Mouse (Mus musculus): ENCODE measurements around the gene Uvrag.

The Uvrag gene

DNA sequence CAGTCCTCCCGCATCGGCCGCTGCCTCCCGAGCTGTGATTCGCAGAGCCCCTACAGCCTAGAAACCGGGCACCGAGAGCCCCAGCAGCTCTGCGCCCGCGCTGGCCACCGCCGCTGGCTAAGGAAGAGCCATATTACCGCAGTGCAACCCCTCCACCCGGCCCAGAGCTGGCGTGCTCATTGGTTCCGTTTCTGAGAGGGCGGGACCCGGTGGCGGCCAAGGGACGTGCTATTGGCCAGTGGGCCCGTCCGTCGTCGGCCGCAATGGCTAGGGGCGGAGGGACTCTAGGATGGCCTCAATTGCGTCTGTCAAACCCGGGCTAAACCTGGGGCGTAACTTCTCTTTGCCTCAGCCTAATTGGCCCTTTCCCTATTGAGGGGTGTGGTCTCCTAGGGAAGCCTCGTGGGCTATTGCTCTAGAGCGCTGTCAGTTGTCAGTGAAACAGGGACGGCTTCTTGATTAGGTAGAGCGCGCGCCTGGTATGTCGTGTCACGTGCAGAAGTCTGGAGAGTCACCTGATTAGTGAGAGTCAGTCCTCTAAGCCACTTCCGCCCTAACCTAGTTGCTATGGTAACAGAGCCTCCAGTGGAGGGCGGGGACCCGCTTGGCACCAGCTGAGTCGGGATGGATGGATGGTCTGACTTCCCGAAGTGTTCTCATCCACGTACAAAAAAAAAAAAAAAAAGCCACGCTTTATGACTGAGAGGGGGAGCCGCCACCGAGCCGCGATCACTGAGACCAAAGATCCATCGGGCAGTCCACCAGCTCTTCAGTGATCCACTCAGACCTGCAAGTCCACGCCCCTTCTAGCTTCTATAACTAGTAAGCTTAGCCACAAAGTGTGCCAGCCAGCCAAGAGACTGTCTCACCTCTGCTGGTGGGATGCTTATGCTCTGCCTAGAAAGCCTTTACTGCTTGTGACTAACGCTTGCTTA lies at the start of gene Uvrag:
Gene Uvrag, minus strand, starts transcription at position 158 of the 935 bp plus-strand sequence.
- in situ Hi-C loops (cut with MboI, MseI): no loop called here

DNA sequence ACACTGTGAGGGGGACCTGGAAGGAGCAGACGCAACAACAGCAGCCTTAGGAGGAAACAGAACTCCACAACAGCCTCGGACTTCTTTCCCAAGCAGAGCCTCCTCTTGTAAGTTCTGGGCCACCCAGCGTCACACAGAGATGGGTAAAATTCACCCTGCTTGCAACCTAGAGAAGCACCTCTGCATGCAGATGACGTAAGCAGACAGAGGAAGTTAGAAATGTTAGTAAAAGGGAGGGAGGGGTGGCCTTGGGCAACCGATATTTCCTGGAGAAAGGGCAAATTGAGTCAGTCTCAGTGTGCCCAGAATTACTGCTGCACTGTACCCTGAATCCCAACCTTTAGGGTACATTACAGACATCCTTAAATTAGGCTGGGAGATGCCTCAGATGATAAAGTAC lies 48.9 kb upstream of the Uvrag start:
- in situ Hi-C loops (cut with MboI, MseI): no loop called here

DNA sequence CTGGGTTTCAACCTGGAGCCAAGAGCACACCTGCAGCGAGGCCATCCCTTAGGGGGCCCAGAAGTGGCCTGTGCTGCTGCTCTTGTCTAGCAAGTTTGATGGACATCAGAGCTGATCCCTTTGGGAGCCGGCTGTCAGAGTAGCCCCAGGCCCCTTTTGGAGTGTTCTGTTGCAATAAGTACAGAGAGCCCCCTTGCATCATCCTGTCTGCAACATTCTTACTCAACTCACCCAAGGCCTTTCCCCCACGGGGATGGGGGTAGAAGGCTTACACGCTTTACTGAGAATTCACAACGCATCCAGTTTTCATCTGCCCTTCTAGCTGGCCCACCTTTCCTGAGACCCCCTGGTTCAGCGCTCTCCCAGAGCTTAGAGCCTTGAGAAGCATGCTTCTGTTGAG lies 47.7 kb upstream of the Uvrag start:
- in situ Hi-C loops (cut with MboI, MseI): no loop called here

DNA sequence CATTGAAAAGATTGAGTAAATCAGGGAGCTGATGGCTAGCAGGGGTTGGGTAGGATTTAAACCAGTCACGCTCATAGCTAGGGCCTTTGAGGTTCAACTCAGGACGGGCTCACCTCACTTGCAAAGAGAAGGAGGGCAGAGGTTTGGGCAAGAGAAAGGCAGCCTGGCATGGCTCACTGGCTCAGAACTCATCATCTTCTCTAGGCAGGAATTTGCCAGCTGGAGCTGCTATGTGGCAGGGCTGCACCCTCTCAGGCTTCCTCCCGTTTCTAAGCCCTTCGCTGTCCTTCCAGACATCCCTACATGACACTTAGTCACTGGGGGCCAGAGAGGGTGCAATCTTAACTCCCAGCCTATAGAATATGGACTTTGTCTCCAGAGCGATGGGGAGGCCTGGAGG lies 46.5 kb upstream of the Uvrag start:
- in situ Hi-C loops (cut with MboI, MseI): no loop called here

DNA sequence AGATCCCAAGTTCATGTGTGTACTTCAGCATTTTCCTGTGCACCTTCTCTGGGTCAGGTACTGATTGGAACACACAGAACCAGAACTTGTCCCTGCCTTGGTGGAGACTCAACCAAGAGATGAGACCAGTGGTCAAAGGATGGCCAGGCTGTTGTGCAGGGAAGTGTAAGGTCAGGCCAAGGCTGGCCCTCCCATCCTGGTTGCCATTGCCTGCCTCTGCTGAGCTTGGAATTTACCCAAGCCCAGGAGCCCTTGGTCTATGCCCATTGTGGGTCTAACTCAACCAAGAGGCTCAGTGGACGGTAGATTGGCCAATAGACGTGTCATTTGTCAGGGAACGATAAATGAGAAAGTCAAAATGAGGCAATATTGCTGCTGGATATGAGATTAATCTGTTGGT lies 44.5 kb upstream of the Uvrag start:
- in situ Hi-C loops (cut with MboI, MseI): no loop called here

DNA sequence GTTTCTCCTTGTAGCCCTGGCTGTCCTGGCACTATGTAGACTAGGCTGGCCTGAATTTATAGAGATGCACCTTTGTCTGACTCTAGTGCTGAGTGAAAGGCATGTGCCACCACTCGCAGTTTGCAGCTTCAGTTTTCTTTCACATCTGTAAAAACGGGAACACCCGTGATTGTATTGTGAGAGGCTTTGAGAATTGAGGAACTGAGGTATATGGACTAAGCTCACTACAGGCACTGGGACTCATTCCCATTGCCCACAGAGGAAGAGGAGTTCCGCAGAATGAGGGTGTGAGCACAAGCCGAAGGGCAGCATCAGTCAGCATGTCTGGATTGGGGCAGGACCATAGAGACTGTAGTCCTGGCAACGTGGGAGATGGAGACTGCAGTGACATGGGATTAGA lies 42.8 kb upstream of the Uvrag start:
- in situ Hi-C loops (cut with MboI, MseI): no loop called here

DNA sequence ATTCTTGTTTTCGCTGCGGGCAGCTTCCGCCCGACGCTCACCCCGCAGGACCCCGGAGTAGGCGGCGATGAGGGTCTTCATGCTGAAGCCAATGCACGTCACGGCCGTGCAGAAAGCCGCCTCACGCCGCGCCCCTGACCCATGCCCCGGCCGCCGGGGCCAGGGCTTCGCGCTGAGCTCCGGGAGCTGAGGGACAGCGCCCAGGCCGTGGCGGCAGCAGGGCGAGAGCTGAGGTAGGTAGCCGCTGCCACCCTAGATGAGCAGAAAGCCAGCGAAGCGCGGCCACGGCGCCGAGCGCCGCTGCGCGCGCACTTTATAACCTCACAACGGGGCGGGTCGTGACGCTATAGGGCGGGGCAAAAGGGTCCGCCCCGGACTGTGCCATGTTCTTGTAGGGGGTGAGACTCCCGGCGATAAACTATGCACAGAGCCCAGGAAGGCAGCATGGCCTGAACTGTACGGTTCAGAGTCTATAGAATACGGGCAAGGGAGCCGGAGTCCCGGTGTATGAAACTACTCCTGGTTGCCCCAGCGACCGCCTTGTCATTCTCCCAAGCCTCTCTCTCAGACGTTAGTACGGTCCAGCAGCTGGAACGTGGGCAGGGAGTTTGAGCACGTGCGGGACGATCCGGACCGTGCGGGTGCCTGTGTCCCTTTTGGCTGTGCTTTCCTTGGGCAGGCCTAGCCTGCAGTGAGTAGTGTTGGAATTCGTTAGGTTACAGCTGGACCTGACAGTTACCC lies 41.7 kb upstream of the Uvrag start, which contains the start of gene Dgat2:
Gene Dgat2, minus strand, starts transcription at position 288 of the 741 bp plus-strand sequence.
- in situ Hi-C loops (cut with MboI, MseI): no loop called here

DNA sequence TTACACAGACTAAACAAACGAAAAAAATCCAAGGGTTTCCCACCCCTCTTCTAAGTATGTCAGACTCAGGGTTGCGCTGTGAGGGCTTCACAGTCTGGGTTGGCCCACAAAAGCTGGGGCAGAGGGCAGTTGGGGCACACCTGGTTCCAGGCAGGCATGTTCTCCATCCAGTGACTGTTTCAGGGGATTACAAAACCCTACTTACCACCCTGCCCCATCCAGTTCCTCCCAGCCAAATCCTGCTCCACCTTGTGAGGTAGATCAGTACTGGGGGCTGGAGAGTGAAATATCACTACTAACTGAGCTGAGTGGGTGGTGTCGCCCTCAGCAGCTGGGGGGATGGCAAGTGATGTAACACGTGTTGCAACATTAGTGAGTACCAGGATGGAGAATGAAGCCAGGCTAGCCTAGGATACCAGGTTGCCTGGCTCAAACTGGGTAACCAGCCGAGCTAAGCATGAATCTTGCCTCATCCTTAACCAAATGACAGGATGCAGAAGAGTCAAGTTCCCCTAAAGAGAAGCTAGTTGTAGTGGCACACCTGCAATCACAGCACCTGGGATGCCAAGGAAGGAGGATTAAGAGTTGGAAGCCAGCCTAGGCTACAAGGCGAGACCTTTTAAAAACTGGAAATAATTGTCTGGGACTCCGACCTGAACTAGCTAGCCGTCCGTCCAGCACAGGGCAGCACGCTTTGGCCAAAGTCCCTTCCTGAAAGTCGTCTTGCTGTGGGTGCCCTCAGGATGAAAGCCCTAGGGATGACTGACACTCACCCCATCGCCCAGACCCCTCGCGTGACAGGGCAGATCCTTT lies 40.9 kb upstream of the Uvrag start:
- in situ Hi-C loops (cut with MboI, MseI): no loop called here

DNA sequence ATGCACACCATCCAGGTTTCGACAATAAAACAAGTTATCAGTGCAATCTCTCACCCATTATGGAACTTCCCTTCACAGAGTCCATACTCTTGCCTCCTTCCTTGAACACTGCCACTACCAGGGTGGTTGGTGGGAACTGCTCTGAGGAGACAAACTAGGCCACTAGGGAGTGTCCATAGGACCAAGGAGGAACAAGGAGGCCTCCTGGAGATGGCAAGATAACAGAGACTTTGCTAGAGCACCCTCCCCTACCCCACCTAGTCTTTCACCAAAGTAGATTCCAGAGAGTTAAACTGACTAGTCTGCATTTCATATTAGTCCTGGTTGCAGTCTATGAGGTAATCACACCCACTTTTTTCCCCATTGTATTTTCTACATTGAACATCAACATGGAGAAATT lies 39.2 kb upstream of the Uvrag start:
- in situ Hi-C loops (cut with MboI, MseI): no loop called here

DNA sequence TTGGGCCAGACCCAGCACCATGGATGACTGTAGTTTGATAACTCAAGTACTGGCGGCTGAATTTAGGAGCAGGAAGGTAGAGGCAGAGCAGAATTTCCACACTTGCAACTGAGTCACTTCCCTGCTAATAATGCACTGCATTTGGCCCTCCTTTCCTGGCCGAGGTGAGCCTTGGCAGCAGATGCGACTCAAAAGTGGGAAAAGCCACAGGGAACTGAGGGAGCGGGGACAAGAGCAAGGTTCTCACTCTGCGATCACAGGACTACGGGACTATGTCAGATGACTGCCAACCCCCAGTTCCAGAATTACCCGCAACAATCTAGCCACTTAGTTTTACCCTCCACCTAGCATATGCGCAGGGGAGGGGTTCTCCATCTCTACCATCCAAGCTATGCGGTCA lies 38.3 kb upstream of the Uvrag start:
- in situ Hi-C loops (cut with MboI, MseI): no loop called here

DNA sequence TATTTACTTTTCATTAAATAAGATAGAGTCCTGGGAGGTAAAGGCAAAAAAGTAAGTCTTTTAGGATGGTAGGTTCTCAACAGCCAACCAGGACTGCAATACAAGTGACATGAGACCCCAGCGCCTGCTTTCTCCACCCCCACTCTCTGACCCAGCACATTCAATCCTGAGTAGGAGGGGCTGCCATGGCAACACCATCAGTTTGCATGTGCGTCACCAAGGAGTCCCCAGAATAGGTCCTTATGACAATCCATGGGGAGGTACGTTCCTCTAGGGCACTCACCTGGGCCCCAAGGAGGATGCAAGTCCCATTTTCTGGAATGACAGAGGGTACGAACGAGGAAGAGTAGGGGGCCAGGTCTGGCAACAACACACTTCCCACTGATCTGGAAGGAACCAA lies 36.4 kb upstream of the Uvrag start:
- in situ Hi-C loops (cut with MboI, MseI): no loop called here

DNA sequence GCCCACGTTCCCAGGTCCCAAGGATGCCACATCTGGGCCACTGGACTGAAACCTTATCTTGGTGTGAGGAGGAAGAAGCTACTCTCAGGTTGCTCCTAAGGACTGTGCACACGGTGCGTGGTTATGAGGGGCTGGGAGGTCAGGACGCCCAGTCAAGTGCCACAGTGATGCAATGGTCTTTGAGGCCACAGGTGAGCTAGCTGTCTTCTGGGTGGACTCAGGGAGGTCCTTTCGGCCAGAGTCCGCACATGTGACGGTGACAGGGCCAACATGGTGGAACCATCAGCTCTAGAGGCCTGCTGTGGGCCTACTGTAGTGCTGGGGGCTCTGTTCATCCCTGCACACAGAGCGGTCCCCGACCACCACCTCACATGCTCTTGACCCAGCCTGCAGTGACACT lies 34.7 kb upstream of the Uvrag start:
- in situ Hi-C loops (cut with MboI, MseI): no loop called here

DNA sequence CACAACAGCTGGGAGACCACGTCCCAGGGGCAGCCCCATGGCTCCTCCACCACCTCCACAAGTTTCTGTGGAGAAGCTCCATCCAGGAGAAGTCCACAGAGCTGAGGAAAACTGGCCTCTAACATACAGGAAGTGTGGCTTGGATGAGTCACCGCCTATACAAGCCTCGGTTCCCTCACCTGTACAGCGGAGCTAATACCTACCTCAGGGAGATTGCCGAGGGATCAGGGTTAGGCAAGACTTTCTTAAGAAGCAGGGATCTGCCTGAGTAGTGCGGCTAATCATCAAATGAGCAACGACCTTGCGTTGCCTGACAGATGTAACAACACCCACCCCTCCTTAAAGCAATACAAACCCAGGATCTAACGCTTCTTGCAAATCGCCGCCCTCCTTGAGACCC lies 34.2 kb upstream of the Uvrag start:
- in situ Hi-C loops (cut with MboI, MseI): no loop called here

DNA sequence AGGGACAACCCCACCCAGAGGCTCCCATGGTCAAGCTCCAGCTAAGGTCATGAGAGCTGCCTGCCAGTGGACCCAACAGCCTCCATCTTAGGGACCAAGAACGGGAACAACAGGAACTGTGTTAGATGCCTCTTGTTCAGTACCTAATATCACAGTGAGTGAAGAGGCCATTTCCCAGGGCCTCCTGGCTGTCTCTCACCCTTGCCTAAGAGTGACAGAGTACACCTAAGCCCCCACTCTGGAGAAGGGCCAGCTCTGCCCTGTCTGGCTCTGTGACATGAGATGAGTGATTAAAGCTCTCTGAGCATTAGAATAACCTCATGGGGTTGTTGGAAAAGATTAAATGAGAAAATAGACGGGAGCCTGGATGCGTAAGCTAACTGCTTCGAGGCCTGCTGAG lies 33.1 kb upstream of the Uvrag start:
- in situ Hi-C loops (cut with MboI, MseI): no loop called here

DNA sequence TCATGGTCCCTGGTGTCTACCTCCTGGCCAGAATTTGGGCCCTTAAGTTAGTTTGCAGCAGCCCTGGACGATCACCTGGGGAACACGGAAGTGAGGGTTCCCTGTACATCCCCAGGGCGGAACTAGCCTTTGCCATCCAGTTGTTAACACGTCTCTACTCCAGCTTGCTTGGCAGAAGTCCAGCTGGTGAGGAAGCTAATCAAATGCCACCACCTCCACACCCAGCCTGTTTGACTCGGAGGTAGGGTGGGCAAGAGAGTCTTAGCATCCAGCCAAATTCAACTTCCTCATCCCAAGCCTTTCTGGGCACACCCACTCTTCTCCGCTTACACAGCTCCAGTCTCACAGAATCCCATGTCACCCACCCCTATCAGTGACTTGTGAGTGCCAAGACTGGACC lies 32.0 kb upstream of the Uvrag start:
- in situ Hi-C loops (cut with MboI, MseI): no loop called here

DNA sequence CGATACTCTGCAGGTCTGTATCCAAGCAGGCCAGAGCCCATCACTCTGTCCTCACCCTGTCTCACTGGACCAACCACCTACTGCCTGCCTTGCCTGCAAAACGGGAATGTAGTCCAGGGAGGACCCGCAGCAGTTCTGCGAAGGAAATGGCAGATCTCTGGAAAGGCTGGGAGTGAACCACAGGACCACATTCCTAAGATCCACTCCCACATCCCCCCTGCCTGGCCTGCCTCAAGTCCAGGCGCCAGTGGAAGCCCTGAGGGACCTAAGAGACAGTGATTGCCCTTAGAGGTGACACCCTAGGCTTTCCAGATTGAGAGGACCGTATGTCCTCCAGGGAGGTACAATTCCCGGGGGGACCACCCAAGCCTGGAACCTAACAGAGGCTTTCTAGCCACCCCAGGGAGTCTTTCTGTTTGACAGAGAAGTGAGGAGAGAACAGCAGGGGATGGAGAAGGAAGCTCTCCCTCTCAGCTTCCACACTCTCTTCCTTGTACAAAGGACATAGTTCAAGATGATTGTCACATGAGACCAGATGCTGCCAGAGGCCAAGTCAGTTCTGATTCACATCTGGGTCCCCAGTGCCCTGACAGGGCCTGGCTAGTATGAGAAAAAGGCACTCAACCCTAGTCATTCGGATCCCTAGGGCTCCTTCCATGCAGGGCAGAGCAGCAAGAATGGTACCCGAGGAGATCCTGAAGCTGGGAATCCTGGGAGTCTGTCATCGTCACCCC lies 31.0 kb upstream of the Uvrag start:
- in situ Hi-C loops (cut with MboI, MseI): no loop called here

DNA sequence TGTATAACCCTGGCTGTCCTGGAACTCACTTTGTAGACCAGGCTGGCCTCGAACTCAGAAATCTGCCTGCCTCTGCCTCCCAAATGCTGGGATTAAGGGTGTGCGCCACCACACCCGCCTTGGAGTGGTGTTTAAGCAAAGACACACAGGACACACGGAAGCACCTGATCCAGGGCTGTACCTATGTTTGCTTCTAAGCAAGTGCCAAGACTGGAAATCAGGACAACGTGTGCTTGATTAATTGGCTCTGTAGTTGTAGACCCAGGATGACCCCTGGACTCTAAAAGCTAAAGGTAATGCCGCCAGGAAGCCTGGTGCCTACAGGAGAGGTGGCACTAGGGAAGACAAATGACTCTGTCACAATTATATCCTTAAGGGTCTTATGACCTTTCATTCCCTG lies 29.6 kb upstream of the Uvrag start:
- in situ Hi-C loops (cut with MboI, MseI): no loop called here

DNA sequence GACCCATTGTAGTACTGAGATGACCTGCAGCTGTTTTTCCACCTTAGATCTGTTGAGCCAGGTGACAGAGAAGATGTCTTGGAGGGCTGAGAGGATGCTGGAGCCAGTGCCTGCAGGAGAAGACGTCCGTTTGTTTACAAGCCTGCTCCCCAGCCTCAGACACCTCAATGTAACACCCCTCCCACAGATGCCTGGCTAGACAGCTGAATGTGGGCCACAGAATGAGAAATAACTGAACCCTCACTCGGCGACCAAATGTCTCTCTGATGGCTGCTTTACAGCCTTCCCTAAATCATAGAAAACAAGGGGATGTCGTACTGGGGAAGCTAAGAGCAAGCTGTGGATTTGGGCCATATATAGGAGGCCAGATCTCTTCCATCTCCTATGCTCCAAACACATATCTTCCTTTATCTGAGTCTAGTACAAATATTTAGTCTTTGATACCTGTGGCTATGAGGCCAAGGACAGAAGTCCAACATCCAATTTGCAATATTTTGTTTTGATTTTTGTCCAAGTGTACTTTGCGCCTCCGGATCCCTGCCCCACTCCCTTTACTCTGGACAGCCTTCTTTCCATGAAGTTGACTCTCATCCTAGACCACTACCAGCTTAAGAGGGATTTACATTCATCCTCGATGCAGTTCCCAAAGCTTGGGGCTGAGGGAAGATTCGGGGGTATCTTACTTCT lies 28.9 kb upstream of the Uvrag start:
- in situ Hi-C loops (cut with MboI, MseI): no loop called here

DNA sequence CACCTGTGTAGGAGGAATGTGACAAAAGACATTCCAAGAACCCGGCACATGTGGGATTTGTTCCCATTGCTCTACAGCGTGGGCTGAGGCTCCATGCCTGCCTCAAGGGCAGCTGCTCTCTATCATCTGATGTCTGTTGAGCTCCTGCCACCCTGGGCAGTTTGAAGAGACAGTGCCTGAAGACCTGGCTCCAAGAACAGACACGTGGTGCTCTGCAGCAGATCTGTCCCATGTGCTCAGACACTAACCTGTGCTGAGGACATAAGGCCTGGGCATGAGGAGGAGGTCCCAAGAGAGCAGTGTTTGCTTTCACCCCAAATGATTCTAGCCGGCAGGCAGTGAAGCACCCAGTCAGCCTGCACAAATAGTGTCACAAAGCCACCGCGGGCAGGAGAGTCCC lies 27.8 kb upstream of the Uvrag start:
- in situ Hi-C loops (cut with MboI, MseI): no loop called here

DNA sequence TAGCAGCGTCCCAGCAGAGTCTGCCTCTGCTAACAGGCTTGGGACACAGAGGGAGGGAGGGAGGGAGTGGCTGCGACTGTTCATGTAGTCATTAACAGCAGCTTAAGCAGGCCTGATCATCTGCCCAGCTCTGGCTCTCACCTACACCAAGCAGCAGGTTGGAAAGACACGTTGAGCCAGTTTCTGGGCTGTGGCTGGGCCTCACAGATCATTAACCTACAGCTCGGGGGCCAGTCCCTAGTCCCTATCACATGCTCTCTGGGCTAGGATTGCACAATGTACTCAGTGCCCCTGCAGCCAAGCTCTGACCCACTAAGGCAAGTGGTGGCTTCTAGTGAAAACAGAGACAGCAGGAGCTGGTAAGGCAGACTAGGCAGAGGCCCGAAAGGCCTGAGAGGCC lies 27.0 kb upstream of the Uvrag start:
- in situ Hi-C loops (cut with MboI, MseI): no loop called here

DNA sequence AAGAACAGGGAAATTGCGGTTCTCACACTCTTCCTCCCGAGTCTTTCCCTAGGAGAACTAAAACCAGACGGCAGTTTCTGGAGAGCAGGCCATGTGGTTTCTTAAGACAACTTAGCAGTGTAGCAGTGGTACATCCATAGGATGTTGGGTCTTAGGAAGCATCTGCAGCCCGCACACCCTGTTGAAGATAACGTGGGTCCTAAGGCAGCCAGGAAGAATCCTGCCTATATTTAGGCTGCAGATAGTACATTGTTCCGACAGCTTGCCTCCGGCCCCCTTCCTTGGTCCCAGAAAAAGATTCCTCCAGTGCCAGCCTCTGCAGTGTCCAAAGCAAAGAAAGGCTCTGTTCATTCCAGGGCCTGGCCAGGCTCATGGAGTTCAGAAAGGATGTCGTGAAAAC lies 25.2 kb upstream of the Uvrag start:
- in situ Hi-C loops (cut with MboI, MseI): no loop called here
